Mouse (Mus musculus): Measurements from ENCODE around the gene Tspan11.

DNA sequence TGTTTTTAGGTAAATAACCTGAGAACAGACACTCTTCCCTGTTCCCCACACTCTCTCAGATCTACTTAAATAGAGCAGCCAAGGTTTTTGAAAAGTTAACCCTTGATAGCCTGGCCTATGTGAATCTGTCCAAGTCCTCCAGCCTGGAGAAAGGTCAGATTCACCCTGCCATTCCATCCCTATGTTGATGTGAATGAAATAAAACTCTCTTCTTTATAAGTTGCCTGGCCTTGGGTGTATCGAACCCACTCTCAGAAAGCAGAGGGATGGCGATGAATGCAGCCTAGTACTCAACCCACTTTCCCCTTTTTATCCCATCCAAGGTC is 32.7 kb upstream of the Tspan11 start:
- TF ChIP-seq CTCF (IDR thresholded peaks at IDR 0.05; ENCODE audit: low read depth, low read length), result no peak
- no peak for TF ChIP-seq POLR2AphosphoS5 (IDR thresholded peaks at IDR 0.05; ENCODE audit: insufficient replicate concordance, low read depth, low read length)

Data from G1E (cell line).